Mouse (Mus musculus): ENCODE measurements at regions not wholly inside any gene's neighbourhood (a gene's known extent, or its start where the extent isn't known, plus 50 kb on each side); places are given as distances from the start of the nearest gene placed in this dataset.
A peak's percentile ranks its signal among the peaks of the same experiment; 100 is the strongest.

GRCm38 (mm10) chr7:117127728-117128127 is 253.1 kb upstream of the Xylt1 start:
- no peak for DNase-seq

DNA sequence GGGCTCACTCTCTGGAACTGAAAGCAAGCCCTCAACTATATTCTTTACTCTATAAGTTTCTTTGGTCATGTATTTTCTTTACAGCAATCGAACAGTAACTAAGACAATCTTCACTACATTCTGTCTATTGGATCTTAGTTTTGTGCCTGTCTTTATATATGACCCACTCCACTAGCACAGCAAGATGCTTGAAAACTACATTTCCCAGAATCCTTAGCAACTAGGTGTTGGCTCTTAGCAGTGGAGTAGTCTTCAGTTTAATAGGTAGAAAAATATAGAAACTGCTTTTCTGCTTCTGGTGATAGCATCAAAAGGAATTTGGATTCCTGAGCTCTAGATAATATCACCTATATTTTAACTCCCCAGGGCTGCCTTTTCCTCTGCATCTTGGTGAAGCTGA is 245.9 kb upstream of the Xylt1 start:
- DNase-seq = no peak

GRCm38 (mm10) chr7:117138681-117139080 is 242.1 kb upstream of the Xylt1 start:
- DNase-seq = no peak

DNA sequence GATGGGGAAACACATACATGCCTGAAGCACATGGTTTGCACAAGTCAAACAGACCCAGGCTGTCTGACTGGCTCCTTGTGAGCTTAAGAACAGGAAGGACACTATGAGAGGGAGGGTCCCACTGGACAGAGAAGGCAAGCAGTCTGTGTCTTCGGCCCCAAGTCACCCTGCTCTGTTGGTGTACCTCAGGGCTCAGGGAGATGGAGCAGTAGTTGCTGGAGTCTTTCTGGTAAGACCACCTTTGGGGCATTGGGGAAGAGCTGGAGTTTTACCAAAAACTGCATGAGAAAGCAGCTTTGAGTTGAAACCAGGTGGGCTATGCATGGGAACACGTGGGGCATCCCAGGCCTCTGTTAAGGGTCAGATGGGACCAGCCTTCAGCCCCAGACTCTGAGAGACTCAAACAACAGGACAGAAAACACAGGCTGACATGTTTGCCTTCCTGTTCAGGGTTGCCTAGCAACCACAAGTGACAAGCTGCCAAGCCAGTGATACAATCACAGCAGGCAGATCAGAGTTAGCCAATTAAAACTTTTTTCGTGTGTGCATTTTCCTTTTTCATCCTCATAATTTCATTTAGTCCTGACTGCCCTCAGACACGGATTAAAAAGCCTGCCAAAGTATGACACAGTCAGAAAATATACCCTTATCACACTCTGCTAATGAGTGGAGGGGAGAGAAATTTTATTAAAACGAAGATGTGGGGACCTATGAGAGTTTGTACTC is 241.4 kb upstream of the Xylt1 start:
- peak; percentile 7 for DNase-seq

DNA sequence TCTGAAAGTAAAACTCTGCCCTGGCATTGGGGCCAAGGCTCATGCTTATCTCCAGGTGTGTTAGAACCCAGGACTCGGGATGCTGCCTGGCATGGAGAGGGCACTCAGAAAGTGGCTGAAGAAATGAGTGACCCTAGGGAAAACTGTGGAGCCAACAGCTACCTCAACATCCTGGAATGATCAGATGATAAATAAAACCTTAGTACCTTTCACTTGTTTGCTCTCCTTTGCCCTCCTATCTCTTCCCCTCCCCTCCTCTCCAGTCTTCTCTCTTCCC is 240.9 kb upstream of the Xylt1 start:
- DNase-seq = no peak

GRCm38 (mm10) chr7:117146809-117147208 is 234.0 kb upstream of the Xylt1 start:
- no peak for DNase-seq

DNA sequence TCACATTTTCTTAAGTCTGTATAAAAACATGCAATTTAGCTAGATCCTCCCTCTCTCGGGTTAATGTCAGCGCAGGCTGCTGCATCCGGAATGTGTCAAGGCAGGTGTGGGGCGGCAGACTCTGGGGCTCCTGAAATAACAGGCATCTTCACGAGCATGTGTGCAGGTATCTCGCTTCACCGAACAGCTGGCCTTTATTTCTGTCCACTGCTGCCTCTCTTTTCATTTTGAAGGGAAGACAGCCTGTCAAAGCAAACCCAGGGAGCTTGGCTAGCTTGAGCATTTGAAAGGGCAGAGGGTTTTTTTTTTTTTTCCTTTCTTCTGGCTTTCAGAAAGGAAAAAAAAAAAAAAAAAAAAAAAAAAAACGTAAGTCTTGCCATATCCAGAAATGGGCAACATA is 230.4 kb upstream of the Xylt1 start:
- no peak for DNase-seq

DNA sequence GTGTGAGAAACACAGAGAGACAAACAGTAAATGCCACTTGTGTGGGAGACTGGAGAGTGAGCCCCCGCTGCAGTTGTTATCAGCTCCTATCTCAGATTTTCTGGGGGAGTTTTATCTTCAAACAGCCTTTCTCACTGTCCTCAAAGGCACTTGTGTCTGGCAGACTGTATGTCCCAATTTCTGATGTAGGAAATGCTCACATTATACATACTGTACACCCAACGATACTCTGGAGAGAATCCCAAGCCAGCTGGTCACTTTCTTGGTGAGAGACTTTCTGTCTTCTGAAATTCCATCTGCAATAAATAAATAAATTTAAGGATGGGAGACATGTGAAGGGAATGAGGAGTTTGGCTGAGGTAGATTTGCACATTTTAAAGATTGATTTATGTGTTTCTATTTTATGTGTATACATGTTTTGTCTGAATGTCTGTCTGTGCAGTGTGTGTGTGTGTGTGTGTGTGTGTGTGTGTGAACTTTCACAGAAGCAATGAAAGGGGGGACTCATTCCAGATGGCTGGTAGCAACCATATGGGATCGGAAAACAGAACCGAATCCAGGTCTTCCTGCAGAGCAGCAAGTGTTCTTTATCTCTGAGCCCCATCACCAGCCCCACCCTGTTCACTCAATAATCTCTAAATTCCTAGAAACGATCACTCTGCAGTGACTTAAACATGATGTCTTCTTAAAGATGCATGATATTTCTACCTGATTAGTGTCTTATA is 226.8 kb upstream of the Xylt1 start:
- no peak for DNase-seq

GRCm38 (mm10) chr7:117161193-117161908 is 219.4 kb upstream of the Xylt1 start:
- DNase-seq = no peak

DNA sequence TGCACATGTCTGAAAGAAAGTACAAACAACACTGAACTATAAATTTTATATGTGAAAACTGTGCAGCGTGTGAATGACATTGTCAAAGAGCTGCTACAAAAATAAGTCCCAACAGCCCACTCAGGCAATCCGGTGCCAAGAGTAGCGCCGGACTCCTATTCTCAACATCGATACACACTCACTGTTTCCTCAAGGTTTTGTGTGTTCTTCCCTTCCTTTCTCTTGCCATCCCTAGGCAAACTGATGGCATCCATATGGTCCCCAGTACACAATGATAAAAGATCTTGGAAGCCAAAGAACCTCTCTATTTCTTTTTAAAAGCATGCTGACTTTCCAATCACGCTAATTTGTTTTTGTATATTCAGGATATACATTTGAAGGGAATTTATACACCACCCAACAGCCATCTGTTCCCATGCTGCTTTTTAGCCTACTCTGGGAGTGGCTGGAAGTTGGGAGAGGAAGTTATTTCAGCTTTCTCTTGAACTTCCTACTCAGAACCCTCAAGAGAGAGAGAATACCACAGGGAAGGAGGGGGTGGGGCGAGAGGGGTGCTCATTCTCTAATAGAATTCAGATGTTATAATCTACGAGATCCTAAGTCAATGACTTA is 205.9 kb upstream of the Xylt1 start:
- no peak for DNase-seq

DNA sequence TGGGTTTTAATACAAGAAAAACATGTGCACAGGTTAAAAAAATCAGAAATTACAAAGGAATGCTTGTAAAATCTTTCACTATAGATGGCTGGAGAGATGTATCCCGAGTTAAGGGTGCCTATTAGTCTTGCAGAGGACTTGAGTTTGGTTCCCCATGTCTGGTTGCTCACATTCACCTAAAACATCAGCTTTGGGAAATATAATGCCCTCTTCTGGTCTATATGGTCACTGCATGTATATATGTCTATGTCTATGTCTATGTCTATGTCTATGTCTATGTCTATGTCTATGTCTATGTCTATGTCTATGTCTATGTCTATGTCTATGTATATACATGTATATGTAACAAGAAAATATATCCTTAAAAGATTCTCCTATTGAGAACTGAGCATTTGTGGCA is 196.8 kb upstream of the Xylt1 start:
- no peak for DNase-seq

GRCm38 (mm10) chr7:117185891-117186290 is 194.9 kb upstream of the Xylt1 start:
- DNase-seq = no peak

DNA sequence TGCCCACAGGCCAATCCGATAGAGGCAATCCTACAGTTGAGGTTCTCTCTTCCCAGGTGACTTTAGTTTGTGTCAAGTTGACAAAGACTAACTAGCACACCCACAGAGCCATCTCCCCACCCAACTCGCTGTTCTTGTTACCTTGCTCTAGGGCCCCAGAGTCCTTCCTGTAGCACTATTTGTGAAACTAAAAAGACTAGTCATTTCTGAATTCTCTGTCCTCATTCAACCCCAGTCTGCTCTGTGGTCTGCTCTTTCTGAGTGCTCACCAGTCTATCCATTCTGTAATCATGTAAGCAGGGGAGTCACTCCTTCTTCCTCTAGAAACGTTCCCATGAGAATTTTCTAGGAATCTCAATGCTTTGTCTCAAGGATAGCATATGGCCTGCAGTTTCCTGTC is 184.2 kb upstream of the Xylt1 start:
- DNase-seq = no peak

DNA sequence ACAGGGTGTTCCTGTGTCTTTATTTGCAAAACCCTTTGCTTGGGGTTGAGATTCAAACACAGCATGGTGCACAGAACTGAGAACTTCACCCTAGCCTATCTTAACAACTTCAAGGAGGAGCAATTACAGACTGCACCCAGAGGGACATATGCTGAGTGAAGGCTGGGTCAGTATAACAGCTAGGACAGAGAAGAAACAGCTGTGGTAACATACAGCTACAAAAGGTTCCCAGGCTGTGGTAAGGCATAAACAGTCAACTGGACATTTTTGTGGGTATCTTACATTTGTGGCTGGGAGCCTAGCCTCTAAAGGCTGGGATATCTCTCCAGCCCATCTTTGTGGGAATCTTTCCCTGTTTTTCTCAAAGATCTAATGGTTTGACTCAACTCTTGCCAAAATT is 154.5 kb upstream of the Xylt1 start:
- no peak for DNase-seq

- DNase-seq = no peak
These were observed 151.2 kb upstream of the Xylt1 start for GRCm38 (mm10) chr7:117229619-117230018.

GRCm38 (mm10) chr7:117256819-117257218 is 124.0 kb upstream of the Xylt1 start:
- no peak for DNase-seq

- DNase-seq = no peak
These were observed 122.2 kb upstream of the Xylt1 start for GRCm38 (mm10) chr7:117258557-117258956.

- no peak for DNase-seq
These were observed 121.6 kb upstream of the Xylt1 start for GRCm38 (mm10) chr7:117259151-117259550.

DNA sequence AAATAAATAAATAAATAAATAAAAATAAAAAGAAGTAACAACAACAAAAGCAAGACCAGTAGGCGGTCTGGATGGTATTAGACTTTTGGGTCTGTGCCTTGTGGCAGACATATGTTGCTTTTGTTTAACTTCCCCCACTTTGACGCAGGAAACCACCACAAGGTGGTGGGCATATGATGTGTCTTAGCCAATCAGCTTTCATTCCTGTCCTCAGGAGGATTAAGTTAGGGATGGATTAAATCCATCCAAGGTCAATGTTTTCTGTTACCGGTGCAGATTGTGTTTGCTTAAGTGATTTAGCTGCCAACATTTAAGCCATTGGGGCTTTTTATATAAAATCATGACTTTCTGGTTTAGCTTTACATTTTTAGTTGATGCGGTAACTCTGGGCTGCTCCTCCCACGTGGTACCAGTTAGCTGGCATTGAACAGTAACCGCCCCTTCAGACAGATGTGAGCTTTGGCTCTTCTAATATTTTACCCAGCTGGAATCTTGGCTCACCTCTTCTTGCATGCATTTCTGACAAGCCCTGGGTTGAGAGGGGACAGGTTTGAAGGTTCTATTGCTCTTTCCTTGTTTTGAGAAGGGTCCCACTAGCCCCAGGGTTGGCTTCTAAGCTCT is 121.0 kb upstream of the Xylt1 start:
- no peak for DNase-seq

GRCm38 (mm10) chr7:117260596-117260995 is 120.2 kb upstream of the Xylt1 start:
- no peak for DNase-seq

GRCm38 (mm10) chr7:117263126-117263525 is 117.7 kb upstream of the Xylt1 start:
- no peak for DNase-seq

GRCm38 (mm10) chr7:117264341-117264740 is 116.4 kb upstream of the Xylt1 start:
- DNase-seq = no peak

GRCm38 (mm10) chr7:117268096-117268495 is 112.7 kb upstream of the Xylt1 start:
- DNase-seq = no peak

All from cerebellum, adult 11-12 months (tissue).